Mouse (Mus musculus): ENCODE data around the gene Ckap2. TPM values are rescaled to one million over a fixed set of nuclear protein-coding genes. Genes with fewer than 3 reads are reported as not detected.

Gene Ckap2
- polyA plus RNA-seq (2014; fragmentation: Illumina TruSeq; extraction: RNeasy Lipid Tissue Mini Kit (QIAGEN cat#74804); ENCODE audit: low read depth, low replicate concordance): 0.65 TPM

DNA sequence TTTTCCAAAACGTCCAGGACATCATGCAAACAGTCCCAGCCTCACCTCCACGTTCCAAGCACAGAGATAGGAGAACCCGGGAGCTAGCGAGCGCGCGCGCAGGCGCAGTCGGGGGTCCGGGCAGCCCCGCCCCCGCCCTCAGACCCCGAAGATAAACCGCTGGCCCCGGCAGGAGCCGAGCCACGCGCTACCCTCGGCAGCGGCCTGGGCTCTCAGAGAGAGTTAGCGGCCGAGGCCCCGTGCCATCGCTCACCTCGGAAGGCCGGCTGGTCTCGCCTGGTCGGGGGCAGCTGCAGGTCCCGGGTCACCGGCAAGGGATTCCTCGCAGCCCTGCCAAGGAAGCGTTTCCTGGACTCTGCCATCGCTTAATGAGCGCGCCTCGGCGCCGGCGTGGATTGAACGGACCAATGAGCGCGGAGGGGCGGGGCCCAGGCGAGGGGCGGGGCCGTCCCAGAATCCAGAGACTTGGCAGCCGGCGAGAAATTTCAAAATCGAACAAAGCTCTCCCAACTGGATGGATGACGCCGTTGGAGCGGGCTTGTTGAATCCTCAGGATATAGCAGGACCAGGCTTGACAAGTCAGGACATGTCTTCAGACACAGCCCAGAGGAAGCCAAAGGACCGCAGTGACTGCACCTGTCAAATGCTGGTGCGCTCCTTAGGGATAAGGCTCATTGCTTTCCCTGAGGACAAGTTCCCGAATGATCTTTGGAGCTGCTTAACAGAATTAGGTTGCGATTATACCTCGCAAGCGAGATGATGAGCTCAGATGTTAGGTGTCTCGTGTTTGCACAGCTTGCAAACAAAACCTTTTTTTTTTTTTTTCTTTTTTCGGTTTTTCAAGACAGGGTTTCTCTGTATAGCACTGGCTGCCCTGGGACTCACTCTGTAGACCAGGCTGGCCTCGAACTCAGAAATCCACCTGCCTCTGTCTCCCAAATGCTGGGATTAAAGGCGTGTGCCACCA lies at the start of gene Ckap2:
TSS of gene Ckap2 (minus strand) at position 389 of the 967 bp plus-strand sequence.

DNA sequence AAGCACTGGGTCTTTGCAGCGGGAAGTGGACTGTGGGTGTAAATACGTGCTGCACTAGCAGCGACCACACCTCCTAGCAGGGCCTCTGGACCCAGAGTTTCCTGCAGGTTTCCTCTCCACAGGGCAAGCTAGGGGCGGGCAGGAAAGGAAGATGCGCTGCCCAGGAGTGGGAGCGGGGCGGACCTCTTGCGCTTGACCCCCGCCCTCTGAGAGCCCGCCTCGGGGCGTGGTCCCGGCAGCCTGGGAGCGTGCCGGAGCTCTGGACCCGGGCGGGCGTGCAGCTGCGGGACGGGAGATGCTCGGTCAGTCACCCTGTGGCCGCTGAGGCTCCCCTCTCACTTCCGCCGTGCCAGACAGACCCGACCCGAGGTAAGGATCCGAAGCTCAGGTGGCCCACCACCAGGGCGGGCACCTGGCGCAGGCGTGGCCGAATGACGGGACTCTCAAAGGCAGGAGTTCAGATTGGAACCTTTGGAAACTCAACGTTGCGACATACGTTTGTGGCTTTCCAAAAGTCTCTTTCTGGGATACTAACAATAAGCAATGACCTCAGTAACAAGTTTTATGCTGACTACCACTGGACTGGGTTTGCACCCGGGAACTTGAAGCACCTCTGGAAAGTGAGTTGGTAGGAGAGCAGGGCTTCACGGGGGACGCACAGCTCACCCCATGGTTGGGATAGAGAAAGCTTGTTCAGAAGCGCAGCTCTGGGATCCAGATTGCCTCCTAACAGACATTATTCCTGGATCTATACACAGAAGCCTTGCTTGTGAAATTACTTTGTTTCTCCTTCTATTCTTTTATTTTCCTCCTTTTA lies 41.6 kb upstream of the Ckap2 start, which contains the start of gene Thsd1:
TSS of gene Thsd1 (plus strand) at position 253 of the 817 bp plus-strand sequence.

DNA sequence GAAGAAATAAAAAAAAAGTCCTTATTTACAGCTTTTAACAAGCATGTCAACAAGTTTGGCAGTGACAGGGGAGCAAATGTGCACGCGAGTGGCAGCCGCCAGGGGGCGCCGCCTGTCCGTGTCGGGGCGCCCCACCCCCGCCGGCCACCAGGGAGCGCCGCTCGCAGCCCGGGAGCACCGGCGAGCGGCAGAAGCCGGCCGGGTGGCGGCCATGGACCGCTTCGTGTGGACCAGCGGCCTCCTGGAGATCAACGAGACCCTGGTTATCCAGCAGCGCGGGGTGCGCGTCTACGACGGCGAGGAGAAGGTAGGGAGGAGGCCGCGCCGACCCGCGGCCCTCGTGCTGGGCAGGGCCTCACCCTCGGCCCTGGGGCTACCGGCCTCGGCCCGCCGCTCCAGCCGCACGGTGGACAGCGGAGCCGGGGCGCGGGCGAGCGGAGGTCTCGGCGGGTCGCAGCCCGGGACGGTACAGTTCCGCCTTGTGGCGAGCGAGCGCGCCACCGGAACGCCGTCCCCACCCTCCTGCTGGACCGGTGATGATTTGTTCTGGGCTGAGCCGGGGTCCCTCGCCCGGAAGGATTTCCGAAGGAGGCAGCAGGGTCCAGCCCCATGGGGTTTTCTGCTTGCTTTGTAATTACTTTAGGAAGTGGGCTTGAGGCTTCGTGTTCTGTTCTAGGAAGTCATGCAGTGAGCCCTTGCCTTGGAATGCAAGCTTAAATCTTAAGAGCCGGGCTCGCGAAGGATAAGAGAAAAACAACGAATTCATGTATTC lies 7.2 kb upstream of the Ckap2 start, which contains the start of gene Vps36:
TSS of gene Vps36 (plus strand) at position 150 of the 772 bp plus-strand sequence.

DNA sequence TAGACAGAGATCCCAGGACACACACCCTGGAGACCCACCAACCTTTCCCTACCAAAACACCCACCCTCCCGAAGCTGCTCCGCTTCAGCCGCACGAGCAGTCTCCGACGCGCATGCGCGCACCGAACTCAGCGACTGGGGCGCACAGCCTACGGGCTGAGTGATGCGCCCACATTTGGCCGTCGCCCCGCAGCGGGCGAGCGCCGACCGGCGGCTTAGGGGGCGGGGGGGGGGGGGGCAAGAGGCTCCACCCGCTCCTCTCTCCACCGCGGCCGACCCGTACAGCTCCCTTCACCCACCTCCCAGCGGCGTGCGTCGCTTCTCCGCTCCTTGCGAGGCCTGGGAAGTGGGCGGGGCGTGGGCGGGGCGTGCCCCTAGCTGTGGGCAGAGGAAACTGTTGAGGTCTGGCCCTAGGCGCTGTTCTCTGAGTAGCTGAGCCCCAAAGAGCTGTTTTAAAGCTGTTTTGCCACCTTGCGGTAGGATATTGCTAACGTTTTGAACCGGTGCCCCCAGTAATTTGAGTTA lies 19.5 kb downstream of the Ckap2 start, which contains the start of gene Nek3:
TSS of gene Nek3 (minus strand) at position 356 of the 524 bp plus-strand sequence.

DNA sequence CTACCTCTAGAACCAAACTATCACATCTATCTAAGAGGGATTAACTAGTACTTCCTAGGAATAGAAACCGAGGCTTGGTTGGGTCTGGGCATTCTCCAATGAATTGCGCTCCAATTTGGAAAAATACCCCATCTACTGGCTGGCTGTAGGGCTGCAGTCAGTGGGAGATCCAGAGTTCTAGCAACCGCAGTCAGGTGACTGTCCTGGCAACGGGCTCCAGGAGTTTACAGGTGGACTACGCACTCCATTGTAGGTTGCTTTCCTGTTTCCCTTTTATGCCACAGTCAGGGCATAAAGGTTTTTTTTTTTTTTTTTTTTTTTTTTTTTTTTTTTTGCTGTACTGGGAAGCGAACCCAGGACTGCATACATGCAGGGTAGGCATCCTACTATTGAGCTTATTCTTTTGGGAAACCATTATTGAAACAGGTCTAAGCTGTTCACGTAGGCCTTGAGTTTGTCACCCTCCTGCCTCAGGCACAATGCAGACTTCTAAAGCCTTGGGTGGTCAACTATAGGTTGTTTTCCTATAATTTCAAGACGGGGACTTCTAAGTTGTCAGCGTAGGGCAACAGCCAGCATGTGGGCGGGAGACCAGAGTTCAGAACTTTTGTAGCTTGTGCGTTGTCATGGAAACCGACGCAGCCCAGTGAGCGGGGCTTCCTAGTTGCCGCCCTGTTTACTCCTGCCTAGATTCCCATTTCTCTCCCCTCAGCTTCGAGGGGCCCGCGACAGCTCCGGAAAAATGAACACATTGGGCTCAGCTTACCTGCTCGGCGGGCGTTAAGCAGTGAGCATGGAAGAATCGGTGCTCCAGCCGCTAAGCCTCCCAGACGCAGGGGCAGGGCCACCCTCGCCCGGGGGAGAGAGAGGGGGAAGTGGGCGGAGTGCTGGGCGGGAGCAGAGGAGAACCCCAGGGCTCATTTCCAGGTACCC lies 61.1 kb downstream of the Ckap2 start, which contains the start of gene Nek5:
TSS of gene Nek5 (minus strand) at position 834 of the 933 bp plus-strand sequence.

Other genes with a start within 250 kb of the Ckap2 start
- gene Defb35, start 247.5 kb downstream of the Ckap2 start, polyA plus RNA-seq (2014; fragmentation: Illumina TruSeq; extraction: RNeasy Lipid Tissue Mini Kit (QIAGEN cat#74804); ENCODE audit: low read depth, low replicate concordance): not detected
- not detected for gene Defb13, start 239.1 kb downstream of the Ckap2 start, polyA plus RNA-seq (2014; fragmentation: Illumina TruSeq; extraction: RNeasy Lipid Tissue Mini Kit (QIAGEN cat#74804); ENCODE audit: low read depth, low replicate concordance)
- gene Fam90a1a, start 227.1 kb downstream of the Ckap2 start, polyA plus RNA-seq (2014; fragmentation: Illumina TruSeq; extraction: RNeasy Lipid Tissue Mini Kit (QIAGEN cat#74804); ENCODE audit: low read depth, low replicate concordance): not detected
- gene Ccdc70, start 216.0 kb downstream of the Ckap2 start, polyA plus RNA-seq (2014; fragmentation: Illumina TruSeq; extraction: RNeasy Lipid Tissue Mini Kit (QIAGEN cat#74804); ENCODE audit: low read depth, low replicate concordance): not detected
- 0.36 TPM for gene Atp7b, start 125.5 kb downstream of the Ckap2 start, polyA plus RNA-seq (2014; fragmentation: Illumina TruSeq; extraction: RNeasy Lipid Tissue Mini Kit (QIAGEN cat#74804); ENCODE audit: low read depth, low replicate concordance)
- gene Alg11, start 125.1 kb downstream of the Ckap2 start, polyA plus RNA-seq (2014; fragmentation: Illumina TruSeq; extraction: RNeasy Lipid Tissue Mini Kit (QIAGEN cat#74804); ENCODE audit: low read depth, low replicate concordance): 26.7 TPM
- gene Nek5, start 60.8 kb downstream of the Ckap2 start, polyA plus RNA-seq (2014; fragmentation: Illumina TruSeq; extraction: RNeasy Lipid Tissue Mini Kit (QIAGEN cat#74804); ENCODE audit: low read depth, low replicate concordance): 4.3 TPM
- gene Nek3, start 19.4 kb downstream of the Ckap2 start, polyA plus RNA-seq (2014; fragmentation: Illumina TruSeq; extraction: RNeasy Lipid Tissue Mini Kit (QIAGEN cat#74804); ENCODE audit: low read depth, low replicate concordance): 2.2 TPM
- 46.7 TPM for gene Vps36, start 7.0 kb upstream of the Ckap2 start, polyA plus RNA-seq (2014; fragmentation: Illumina TruSeq; extraction: RNeasy Lipid Tissue Mini Kit (QIAGEN cat#74804); ENCODE audit: low read depth, low replicate concordance)
- 0.57 TPM for gene Thsd1, start 41.5 kb upstream of the Ckap2 start, polyA plus RNA-seq (2014; fragmentation: Illumina TruSeq; extraction: RNeasy Lipid Tissue Mini Kit (QIAGEN cat#74804); ENCODE audit: low read depth, low replicate concordance)
- gene Tpte, start 97.6 kb upstream of the Ckap2 start, polyA plus RNA-seq (2014; fragmentation: Illumina TruSeq; extraction: RNeasy Lipid Tissue Mini Kit (QIAGEN cat#74804); ENCODE audit: low read depth, low replicate concordance): not detected
- gene Slc25a15, start 212.8 kb upstream of the Ckap2 start, polyA plus RNA-seq (2014; fragmentation: Illumina TruSeq; extraction: RNeasy Lipid Tissue Mini Kit (QIAGEN cat#74804); ENCODE audit: low read depth, low replicate concordance): 183 TPM
- gene Mrps31, start 225.5 kb upstream of the Ckap2 start, polyA plus RNA-seq (2014; fragmentation: Illumina TruSeq; extraction: RNeasy Lipid Tissue Mini Kit (QIAGEN cat#74804); ENCODE audit: low read depth, low replicate concordance): 51.1 TPM

Measured in kidney, adult 10 weeks (tissue).